Mouse (Mus musculus): ENCODE data around the gene Plxnb2.

Gene Plxnb2

GRCm38 (mm10) chr15:89125351-89125750, 55.2 kb downstream of the Plxnb2 start:
- DNase-seq: no peak

- DNase-seq: no peak
Observed at GRCm38 (mm10) chr15:89124312-89124711, 56.3 kb downstream of the Plxnb2 start.

- peak in 1 of 2 experiments; percentile 41 for DNase-seq
Observed at GRCm38 (mm10) chr15:89123595-89123994, 57.0 kb downstream of the Plxnb2 start.

GRCm38 (mm10) chr15:89122649-89123366, 57.8 kb downstream of the Plxnb2 start, which contains the start of gene Tubgcp6:
Tubgcp6 (minus strand) TSS chr15:89123112.
- peak; percentile 96 to 98 for DNase-seq

GRCm38 (mm10) chr15:89118007-89118406, 62.6 kb downstream of the Plxnb2 start:
- DNase-seq: peak in 1 of 2 experiments; percentile 34

- DNase-seq: no peak
Observed at GRCm38 (mm10) chr15:89110147-89110546, 70.4 kb downstream of the Plxnb2 start.

GRCm38 (mm10) chr15:89106976-89107375, 73.6 kb downstream of the Plxnb2 start:
- no peak for DNase-seq

GRCm38 (mm10) chr15:89106073-89106472, 74.5 kb downstream of the Plxnb2 start:
- DNase-seq: no peak

Measured in kidney, postnatal 36 days (tissue).